Mouse (Mus musculus): ENCODE data around the gene Tmem178b. TPM values are rescaled to one million over a fixed set of nuclear protein-coding genes. Genes with fewer than 3 reads are reported as not detected.

Gene Tmem178b
- polyA plus RNA-seq, 1 experiment from 2014 or later: 1.8 TPM

DNA sequence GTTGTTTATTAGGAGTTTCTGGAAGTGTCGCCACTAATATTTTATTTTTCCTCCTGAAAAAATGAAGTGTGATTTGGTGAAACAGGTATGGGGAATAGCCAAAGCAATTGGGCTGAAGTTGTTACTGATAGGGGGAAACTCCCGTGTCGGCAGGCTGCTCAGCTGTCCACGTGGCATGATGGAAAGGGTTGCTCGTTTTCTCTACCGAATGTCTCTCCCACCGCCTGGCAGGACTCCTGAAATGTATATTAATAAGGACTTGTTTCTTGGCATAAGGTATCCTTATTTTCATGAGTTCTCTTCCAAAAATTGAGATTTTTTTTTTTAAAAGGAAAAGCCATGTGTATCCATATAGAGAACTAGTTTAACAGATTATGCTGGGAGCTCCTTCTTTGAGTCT lies 67.8 kb downstream of the Tmem178b start:
- Histone ChIP-seq H3K4me3 (no peak overlapping the region), H3K27ac (replicated peaks) (no peak overlapping the region), H3K9me3 (replicated peaks) (no peaks in the 10 kb centered on the region), H3K27me3 (ENCODE audit: low read depth, poor library complexity, severe bottlenecking) (no peaks in the 10 kb centered on the region), H3K4me1 (peaks cover 16% of the 10 kb centered on the region), H3K36me3 (no peaks in the 10 kb centered on the region)
- WGBS: 93% methylated on average over 7 of the region's 7 CpGs
- no peak for DNase-seq (ENCODE audit: low spot score)

DNA sequence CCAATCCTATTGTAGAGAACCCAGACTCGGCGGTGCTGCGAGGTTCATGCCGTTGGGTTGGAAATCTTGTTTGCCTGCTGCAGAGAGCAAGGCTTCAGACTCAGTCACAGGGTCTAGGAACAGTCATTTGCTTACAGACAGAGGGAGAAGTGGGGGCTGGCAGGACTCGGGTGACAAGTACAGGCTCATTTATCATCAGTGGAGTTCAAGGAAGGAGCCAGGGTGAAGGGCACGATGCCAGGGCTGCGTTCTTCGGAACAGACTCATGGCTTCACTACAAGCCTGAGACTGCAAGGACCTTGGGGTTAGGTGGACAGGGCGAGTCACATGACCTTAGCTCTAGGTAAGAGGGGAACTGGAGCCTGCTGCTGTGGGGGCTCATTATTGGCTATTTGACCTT lies 71.8 kb downstream of the Tmem178b start:
- Histone ChIP-seq H3K9me3 (replicated peaks) (no peaks in the 10 kb centered on the region), H3K4me1 (peaks cover 27% of the 10 kb centered on the region), H3K36me3 (no peaks in the 10 kb centered on the region), H3K27me3 (ENCODE audit: low read depth, poor library complexity, severe bottlenecking) (no peaks in the 10 kb centered on the region), H3K4me3 (no peak overlapping the region), H3K27ac (replicated peaks) (peak overlapping the region; percentile 68)
- 79% methylated on average over 9 of the region's 9 CpGs for WGBS
- no peak for DNase-seq (ENCODE audit: low spot score)

DNA sequence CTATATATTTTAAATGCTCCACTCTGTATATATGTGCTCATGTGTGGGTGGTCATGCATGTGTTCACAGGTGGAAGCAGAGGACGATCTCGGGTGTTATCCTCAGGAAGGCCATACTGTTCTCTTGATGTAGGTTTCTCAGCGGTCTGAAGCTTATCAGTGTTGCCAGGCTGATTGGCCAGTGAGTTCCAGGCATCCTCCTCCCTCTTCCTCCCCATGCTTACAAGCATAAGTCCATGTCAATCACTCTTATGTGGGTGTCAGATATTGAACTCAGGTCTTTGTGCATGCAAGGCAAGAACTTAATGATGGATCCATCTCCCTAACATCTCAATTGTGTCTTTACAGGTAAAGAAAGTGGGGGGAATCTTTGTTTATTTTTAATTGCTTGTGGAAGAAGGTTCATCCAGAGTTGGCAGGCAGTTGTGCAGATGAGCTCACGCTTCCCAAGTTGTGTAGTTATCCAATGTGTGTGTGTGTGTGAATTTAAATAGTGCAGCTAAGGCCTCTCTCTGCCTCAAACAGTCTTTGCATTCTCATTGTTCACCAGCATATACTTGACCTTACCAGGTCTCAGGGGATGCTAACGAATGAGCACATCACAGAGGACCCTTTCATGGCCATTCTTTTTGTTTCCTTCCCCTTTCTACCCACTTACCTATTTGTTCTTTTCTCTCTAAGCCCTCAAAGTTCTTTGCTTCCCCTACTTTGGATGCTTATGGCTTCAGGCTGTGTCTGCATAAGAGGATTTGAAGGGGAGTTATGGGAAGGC lies 72.8 kb downstream of the Tmem178b start:
- no peak for DNase-seq (ENCODE audit: low spot score)
- H3K4me1 ChIP-seq: peaks cover 27% of the 10 kb centered on the region
- H3K36me3 ChIP-seq: no peaks in the 10 kb centered on the region
- no peak overlapping the region for H3K4me3 ChIP-seq
- peak overlapping the region; percentile 68; the same call in 1 of the 2 replicates for H3K27ac ChIP-seq (replicated peaks)
- WGBS: 75% methylated on average over 5 of the region's 5 CpGs
- no peaks in the 10 kb centered on the region for H3K27me3 ChIP-seq (ENCODE audit: low read depth, poor library complexity, severe bottlenecking)
- H3K9me3 ChIP-seq (replicated peaks): no peaks in the 10 kb centered on the region

DNA sequence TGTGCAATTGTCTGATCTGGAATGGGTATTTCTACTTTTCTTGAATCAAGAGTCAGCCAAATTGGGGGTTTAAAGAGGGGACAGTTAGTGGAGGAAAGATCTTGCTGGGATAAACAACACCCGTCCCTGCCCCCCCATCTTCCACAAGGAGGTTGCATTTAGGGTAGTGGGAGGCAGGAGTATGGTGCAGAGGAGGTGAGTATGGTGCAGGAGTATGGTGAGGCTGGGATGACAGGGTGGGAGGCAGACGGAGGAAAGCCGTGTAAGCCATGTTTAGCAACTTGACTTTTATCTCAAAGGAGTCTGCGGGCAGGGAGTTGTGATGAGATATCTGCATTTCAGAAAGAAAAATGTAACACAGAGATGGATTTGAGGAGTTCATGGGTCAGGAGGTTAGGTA lies 73.5 kb downstream of the Tmem178b start:
- peaks cover 27% of the 10 kb centered on the region for H3K4me1 ChIP-seq
- 88% methylated on average over 4 of the region's 4 CpGs for WGBS
- peak overlapping the region; percentile 58 for H3K27ac ChIP-seq (replicated peaks)
- no peaks in the 10 kb centered on the region for H3K36me3 ChIP-seq
- DNase-seq (ENCODE audit: low spot score): no peak
- no peaks in the 10 kb centered on the region for H3K9me3 ChIP-seq (replicated peaks)
- no peak overlapping the region for H3K4me3 ChIP-seq
- no peaks in the 10 kb centered on the region for H3K27me3 ChIP-seq (ENCODE audit: low read depth, poor library complexity, severe bottlenecking)

DNA sequence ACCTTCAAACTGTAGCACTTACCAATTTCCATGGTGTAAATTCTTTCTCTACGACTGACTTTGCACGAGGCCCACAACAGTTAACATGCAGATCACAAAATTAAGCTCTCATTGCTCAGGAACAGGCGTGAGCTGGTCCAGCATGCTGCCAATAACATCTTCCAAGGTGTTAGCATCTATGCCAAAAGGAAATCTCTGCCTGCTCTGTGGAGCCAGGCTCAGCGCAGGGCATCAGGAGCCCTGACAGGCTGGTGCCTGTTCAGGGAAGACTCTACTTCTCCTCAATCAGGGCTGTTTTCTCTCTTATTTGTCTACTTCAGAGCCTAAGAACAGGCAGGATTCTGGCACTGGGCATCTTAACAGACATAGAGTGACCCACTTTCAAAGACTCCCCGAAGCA lies 80.9 kb downstream of the Tmem178b start:
- no peak overlapping the region for H3K4me3 ChIP-seq
- DNase-seq (ENCODE audit: low spot score): no peak
- H3K36me3 ChIP-seq: no peaks in the 10 kb centered on the region
- H3K4me1 ChIP-seq: no peaks in the 10 kb centered on the region
- no peaks in the 10 kb centered on the region for H3K9me3 ChIP-seq (replicated peaks)
- H3K27me3 ChIP-seq (ENCODE audit: low read depth, poor library complexity, severe bottlenecking): no peaks in the 10 kb centered on the region
- no peak overlapping the region for H3K27ac ChIP-seq (replicated peaks)
- WGBS: 93% methylated on average over 5 of the region's 5 CpGs

DNA sequence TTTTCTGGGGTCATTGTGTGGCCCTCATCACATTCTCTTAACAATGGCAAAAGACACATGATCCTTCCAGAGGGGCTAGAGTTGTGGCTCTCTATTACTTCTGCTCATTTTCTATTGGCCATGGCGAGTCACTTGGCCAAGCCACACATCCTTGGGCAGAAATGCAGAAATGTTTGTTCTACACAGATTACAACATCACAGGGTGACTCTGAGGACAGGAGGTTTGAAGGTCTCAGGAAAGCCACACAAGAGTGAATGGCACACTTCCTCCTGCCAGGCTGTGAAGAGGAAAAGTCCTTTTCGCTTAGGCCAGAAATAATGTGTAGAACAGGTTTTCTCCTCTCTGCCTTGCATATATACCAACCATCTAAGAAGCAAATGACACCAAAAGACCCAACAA lies 82.1 kb downstream of the Tmem178b start:
- Histone ChIP-seq H3K27ac (replicated peaks) (no peak overlapping the region), H3K4me3 (no peak overlapping the region), H3K4me1 (no peaks in the 10 kb centered on the region), H3K36me3 (no peaks in the 10 kb centered on the region), H3K9me3 (replicated peaks) (no peaks in the 10 kb centered on the region), H3K27me3 (ENCODE audit: low read depth, poor library complexity, severe bottlenecking) (no peaks in the 10 kb centered on the region)
- no peak for DNase-seq (ENCODE audit: low spot score)
- 91% methylated on average over 2 of the region's 2 CpGs for WGBS

DNA sequence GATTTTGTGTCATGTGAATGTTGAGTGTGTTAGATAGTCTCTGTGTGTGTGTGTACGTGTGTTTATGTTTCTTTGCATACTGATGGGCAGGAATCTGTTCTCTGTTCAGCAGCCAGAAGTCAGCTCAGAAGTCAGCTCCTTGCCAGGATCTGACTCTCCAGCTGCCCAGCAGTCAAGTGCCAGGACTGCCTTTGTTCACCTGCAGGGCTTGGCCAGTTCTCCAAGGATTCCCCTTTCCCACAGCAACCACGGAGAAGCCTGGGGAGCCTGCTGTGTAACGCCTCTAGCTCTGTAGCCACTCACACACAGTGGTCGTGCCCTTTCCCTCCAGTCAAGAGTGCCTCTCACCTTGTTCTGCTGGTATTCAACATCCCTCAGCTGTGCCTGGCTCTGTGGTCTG lies 91.5 kb downstream of the Tmem178b start:
- DNase-seq (ENCODE audit: low spot score): no peak
- H3K4me3 ChIP-seq: no peak overlapping the region
- no peaks in the 10 kb centered on the region for H3K9me3 ChIP-seq (replicated peaks)
- H3K27me3 ChIP-seq (ENCODE audit: low read depth, poor library complexity, severe bottlenecking): no peaks in the 10 kb centered on the region
- WGBS: 72% methylated on average over 4 of the region's 4 CpGs
- no peaks in the 10 kb centered on the region for H3K36me3 ChIP-seq
- H3K27ac ChIP-seq (replicated peaks): no peak overlapping the region
- H3K4me1 ChIP-seq: no peaks in the 10 kb centered on the region

DNA sequence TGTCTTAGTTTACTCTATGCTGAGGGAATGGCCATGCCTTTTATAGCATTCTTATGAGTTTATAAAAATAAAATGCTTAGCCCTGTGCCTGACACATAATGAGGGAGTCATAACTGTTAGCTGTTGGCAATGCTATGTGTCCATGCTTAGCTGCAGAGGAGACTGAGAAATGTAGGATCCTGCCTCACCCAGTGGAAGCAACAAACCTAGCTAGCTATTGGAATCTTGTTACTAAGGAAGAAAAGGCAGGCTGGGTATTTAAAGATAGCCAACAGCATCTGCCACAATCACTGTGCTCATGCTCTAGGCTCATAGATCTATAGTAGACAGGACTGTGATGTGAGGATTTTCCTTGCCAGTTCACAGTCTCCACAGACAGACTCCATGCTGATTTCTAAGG lies 97.2 kb downstream of the Tmem178b start:
- no peak for DNase-seq (ENCODE audit: low spot score)
- H3K9me3 ChIP-seq (replicated peaks): no peaks in the 10 kb centered on the region
- H3K27ac ChIP-seq (replicated peaks): no peak overlapping the region
- no peaks in the 10 kb centered on the region for H3K27me3 ChIP-seq (ENCODE audit: low read depth, poor library complexity, severe bottlenecking)
- no peaks in the 10 kb centered on the region for H3K4me1 ChIP-seq
- no peaks in the 10 kb centered on the region for H3K36me3 ChIP-seq
- H3K4me3 ChIP-seq: no peak overlapping the region

DNA sequence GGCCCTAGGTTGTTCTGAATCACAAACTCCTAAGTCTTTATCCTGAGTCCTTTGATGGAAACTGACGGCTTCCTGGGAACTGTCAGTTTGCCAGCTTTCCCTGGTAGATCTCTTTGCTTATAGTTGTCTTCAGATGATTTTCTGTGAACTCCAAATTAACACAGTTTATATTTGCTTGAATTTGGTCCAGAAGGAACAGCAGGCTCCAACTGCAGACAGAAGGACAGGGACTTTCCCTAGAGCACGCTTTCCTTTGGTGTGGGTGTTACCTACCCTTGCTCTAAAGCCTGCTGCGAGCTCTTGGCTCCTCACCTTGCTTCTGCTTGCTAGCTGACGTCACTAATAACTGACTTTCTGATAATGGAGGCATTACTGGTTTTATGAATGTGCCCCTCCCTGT lies 105.9 kb downstream of the Tmem178b start:
- no peak for DNase-seq (ENCODE audit: low spot score)
- Histone ChIP-seq H3K9me3 (replicated peaks) (no peaks in the 10 kb centered on the region), H3K27ac (replicated peaks) (no peak overlapping the region), H3K4me3 (no peak overlapping the region), H3K4me1 (no peaks in the 10 kb centered on the region), H3K27me3 (ENCODE audit: low read depth, poor library complexity, severe bottlenecking) (no peaks in the 10 kb centered on the region), H3K36me3 (no peaks in the 10 kb centered on the region)
- 84% methylated on average over 4 of the region's 4 CpGs for WGBS

DNA sequence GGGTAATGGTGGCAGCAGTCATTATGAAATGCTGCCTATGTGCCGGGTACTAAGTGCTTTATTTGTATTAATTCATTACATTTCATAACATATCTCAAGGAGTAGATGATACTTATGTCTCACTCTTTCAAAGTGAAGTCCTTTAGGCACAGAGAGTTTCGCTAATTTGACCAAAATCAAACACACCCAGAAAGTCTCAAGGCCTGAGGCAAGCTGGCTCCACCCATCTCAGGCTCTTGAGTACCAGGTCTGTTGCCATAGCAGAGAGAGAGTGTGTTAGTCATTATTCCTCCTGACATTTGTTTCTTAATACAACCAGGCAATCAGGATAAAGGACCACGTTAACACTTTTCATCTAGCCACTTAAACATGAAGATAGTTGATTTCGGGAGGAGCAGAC lies 117.7 kb downstream of the Tmem178b start:
- no peak for DNase-seq (ENCODE audit: low spot score)
- Histone ChIP-seq H3K4me3 (no peak overlapping the region), H3K4me1 (no peaks in the 10 kb centered on the region), H3K36me3 (no peaks in the 10 kb centered on the region), H3K27me3 (ENCODE audit: low read depth, poor library complexity, severe bottlenecking) (no peaks in the 10 kb centered on the region), H3K9me3 (replicated peaks) (no peaks in the 10 kb centered on the region), H3K27ac (replicated peaks) (no peak overlapping the region)
- 88% methylated on average over 4 of the region's 4 CpGs for WGBS

DNA sequence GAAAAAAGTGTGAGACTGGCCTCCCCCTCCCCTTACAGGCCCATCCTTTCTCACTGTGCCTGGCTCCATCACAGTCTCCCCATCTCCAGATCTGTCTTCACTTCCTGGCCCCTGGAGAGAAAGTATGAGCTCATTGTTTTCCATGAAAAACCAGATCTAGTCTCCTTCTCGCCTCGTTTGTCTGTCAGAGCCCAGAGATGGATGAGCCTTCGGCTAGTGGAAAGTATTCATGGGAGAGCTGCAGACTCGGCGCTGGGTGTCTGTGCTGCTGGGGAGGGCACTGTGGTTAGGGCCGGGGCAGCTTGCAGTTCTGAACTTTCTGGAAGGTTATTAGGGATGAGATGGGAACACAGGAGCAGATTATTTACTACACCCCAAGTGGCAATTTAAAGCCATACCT lies 118.9 kb downstream of the Tmem178b start:
- Histone ChIP-seq H3K4me1 (no peaks in the 10 kb centered on the region), H3K36me3 (no peaks in the 10 kb centered on the region), H3K4me3 (no peak overlapping the region), H3K27me3 (ENCODE audit: low read depth, poor library complexity, severe bottlenecking) (no peaks in the 10 kb centered on the region), H3K9me3 (replicated peaks) (no peaks in the 10 kb centered on the region), H3K27ac (replicated peaks) (no peak overlapping the region)
- DNase-seq (ENCODE audit: low spot score): no peak
- 84% methylated on average over 6 of the region's 6 CpGs for WGBS

DNA sequence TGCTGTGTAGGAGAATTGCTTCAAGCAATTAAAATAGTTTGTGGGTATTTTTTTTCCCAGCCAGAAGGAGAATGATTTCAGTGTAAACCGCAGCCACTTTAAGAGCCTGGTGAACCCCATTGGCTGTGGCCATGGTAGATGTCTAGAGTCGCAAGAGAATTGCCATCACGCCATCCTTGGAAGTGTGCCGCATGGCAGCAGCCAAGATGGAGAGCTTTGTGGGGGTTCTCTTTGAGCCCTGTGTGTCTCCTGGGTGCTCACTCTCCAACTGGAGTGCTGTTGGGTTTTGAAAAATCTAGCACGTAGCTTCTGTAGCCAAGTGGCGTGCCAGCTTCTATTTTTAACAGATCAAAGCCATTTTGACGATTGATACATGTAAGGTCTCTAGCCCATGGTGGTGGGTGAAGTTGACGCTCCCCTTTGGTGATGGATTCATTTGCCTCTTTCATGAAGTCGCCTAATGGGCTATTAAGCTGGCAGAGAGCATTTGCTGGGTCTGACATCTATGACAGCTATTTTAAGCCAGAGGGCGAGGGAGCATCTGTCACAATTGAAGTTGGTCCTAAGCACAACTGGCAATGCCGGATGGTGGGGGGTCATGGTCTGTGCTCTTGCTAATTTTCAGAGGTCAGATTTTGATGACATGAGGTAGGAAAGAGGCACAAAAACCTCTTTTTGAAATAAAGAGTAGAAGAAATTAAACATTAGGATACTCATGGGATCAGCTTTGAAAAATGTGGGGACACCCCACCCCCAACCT lies 133.1 kb downstream of the Tmem178b start:
- H3K9me3 ChIP-seq (replicated peaks): no peaks in the 10 kb centered on the region
- H3K27ac ChIP-seq (replicated peaks): no peak overlapping the region
- 88% methylated on average over 11 of the region's 11 CpGs for WGBS
- DNase-seq (ENCODE audit: low spot score): no peak
- no peaks in the 10 kb centered on the region for H3K27me3 ChIP-seq (ENCODE audit: low read depth, poor library complexity, severe bottlenecking)
- peaks cover 14% of the 10 kb centered on the region for H3K4me1 ChIP-seq
- no peak overlapping the region for H3K4me3 ChIP-seq
- H3K36me3 ChIP-seq: no peaks in the 10 kb centered on the region

DNA sequence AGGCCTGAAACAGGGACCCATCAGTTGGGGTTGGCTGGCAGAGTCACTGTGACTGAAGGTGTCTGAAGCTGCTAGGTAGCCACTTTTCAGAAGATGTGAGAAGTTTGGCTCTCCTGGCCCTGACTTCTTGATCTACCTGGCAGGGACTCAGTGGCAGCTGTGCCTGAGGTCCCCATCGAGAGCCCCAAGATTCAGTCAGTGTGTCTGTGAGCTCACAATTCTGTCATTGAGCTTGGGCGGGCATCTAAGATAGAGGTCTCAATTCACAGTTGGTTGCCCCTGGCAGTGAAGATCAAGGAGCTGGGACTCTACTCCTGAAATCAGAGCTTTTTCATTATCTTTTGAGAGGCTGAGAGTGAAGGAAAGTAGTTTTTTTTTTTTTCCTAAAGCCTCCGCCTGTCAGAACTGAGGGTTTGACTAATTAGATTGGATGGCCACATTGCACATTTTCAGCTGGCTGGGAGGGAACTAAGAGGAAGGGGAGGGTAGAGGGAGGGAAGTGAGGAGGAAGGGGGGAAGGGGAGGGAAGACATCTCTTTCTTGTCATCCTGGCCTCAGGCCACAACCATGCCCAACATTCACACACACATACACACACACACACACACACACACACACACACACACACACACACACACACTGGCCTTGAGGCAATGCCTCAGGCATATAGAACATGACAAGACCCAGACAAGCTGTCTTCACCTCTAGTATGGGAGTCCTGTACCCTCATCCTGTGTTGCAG lies 135.3 kb downstream of the Tmem178b start:
- DNase-seq (ENCODE audit: low spot score): no peak
- no peak overlapping the region for H3K27ac ChIP-seq (replicated peaks)
- H3K4me3 ChIP-seq: no peak overlapping the region
- no peaks in the 10 kb centered on the region for H3K9me3 ChIP-seq (replicated peaks)
- H3K36me3 ChIP-seq: no peaks in the 10 kb centered on the region
- peaks cover 14% of the 10 kb centered on the region for H3K4me1 ChIP-seq
- no peaks in the 10 kb centered on the region for H3K27me3 ChIP-seq (ENCODE audit: low read depth, poor library complexity, severe bottlenecking)
- 67% methylated on average over 3 of the region's 3 CpGs for WGBS
